Mouse (Mus musculus): ENCODE results near the gene Psmd9. TPM values are rescaled to one million over a fixed set of nuclear protein-coding genes. Genes with fewer than 3 reads are reported as not detected.

The Psmd9 gene
- total RNA-seq (2022) = 10 to 100 TPM; 11.7 to 16.6 (median 13.8) TPM

GRCm38 (mm10) chr5:123169284-123169683 is at the start of gene Psmd9:
Gene Psmd9 (plus strand): TSS chr5:123169413.
- no peak for DNase-seq (ENCODE audit: low spot score)

DNA sequence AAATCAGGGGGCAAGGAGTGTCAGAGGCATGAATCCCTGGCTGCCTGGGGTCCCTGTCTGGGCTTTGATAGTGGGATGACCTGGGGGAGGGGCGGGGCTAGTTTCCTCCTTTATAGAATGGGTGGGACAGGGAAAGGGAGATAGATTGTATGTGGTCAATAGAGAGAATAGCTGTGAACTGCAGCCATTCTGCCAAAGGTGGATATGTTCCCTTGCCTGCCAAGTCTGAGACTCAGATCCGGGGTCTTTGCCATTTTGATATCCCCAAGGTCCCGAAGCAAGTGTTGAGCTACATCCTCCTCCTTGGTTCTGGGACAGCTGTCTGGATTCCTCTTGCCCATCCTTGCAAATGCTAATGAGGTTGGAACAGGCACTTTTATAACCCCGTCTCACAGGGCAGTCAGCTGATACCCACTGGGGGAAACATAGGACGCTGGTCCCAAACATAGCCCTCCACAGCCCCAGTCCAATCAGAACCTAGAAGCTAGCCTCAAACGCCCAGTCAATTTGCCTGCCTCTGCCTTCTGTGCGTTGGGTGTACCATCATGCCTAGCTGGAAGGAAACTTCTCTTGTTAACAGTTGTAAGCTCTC is 48.5 kb upstream of the Psmd9 start:
- no peak for DNase-seq (ENCODE audit: low spot score)

DNA sequence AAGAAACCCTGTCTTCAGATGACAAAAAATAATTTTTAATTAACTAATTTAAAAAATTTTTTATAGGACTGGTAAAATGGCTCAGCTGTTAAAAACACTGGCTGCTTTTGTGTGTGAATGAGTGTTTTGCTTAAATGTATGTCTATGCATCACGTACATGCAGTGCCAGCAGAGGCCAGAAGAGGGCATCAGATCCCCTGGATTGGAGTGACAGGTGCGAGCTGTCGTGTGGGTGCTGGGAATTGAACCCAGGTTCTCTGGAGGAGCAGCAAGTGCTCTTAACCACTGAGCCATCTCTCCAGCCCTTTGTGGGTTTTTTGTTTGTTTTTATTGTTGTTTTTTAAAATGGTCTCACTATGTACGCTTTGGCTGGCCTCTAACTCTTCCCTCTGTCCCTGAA is 47.0 kb upstream of the Psmd9 start:
- no peak for DNase-seq (ENCODE audit: low spot score)

- no peak for DNase-seq (ENCODE audit: low spot score)
Observed at GRCm38 (mm10) chr5:123125105-123125504, 44.1 kb upstream of the Psmd9 start.

- DNase-seq (ENCODE audit: low spot score) = peak; percentile 35
Observed at GRCm38 (mm10) chr5:123125638-123126406, 43.4 kb upstream of the Psmd9 start.

DNA sequence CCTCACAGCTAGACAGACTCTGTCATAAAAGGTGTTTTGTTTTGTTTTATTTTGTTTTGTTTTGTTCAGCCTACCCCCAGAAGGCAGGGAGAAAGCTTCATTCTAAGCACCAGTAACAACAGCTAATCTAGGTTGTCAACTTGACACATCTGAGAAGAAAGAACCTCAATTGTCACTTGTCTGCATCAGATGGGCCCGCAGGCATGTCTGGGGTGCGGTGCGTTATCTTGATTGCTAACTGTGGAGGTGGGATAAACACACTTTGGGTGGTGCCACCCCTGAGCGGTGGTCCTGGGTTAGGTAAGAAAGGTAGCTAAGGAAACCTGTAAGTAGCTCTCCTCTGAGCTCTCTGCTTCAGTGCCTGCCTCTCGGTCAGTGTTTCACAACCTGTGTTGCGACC is 42.2 kb upstream of the Psmd9 start:
- DNase-seq (ENCODE audit: low spot score) = no peak

- DNase-seq (ENCODE audit: low spot score) = peak; percentile 11
Observed at GRCm38 (mm10) chr5:123128426-123129169, 40.6 kb upstream of the Psmd9 start.

DNA sequence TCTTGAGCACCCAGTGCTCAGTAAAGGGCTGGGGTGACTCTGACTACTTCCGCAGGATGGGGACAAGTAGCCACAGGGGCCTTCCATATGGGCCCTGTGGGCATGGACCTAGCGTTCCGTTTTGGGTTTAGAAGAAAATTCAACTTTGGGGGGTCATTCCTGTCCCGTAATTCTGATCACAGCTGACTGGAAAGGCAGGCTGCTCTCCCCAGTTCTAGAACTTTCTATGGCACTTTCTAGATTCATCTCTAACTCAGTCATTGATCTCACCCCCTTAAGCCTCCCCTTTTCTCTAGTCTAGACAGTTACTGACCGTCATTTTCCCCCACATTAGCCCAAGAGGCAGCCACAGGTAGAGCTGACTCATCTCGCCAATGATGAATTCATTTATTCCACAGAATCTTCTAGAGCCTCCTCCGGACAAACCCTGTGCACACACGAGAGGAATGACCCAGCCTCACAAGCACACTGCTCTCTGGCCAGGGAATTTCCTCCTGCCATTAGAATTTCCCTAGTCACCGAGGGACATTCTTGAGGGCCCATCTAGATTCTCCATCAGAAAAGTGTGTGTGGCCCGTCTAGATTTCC is 39.9 kb upstream of the Psmd9 start:
- no peak for DNase-seq (ENCODE audit: low spot score)

DNA sequence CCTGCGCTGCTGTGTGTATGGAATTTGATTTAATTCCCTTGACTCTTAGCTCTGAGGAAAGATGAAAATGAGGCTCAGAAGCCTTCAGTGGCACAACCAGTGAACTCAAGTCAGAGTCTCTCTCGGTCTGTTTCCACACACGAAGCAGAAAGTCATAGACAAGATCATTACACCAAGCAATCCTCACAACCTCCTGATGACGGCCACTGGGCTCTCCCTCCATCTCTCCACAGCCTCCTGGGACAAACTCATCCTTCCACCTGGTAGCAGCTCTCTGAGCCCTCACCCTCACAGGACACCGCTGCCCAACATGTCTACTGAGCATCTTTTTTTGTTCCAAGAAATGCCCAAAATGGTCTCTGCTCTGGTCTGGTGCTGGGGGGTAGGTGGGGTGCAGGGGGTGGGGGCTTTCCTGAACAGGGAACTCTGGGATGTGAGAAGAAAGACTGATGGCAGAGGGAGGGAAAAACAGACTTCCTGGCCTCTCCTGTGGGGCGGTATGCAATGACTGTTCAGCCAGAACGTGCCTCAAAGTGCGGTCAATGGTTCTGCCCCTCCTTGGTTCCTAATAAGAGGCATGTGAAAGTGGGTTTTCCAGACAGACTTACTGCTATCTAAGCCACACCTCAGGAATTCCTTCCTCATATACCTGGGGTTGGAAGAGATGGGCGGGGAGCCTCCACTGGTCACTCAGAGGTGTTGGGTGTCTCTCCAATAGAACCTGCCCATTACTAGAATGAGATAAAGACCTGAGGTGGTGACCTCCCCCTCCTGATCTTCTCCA is 39.0 kb upstream of the Psmd9 start:
- no peak for DNase-seq (ENCODE audit: low spot score)

DNA sequence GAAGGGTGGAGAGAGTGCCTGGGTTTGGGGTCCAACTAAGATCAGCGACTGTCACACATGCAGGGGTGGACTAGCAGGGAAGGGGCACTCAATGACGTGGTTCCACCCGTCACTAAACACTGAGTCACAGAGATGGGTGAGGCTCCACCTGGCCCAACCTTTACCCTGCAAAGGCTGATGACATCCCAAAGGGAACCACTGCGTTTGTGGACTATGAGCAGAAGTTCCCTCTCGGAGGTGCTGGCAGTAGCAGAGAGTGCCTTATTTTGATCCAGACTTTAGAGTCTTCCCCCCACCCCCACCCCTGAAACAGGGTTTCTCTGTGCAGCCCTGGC is 38.4 kb upstream of the Psmd9 start:
- no peak for DNase-seq (ENCODE audit: low spot score)

- DNase-seq (ENCODE audit: low spot score) = peak; percentile 80
Observed at GRCm38 (mm10) chr5:123132308-123133071, 36.7 kb upstream of the Psmd9 start, which contains the start of gene Rhof. Gene Rhof (minus strand): TSS chr5:123132692.

GRCm38 (mm10) chr5:123133083-123133783 is 36.0 kb upstream of the Psmd9 start:
- peak; percentile 93 for DNase-seq (ENCODE audit: low spot score)

GRCm38 (mm10) chr5:123133784-123134143 is 35.4 kb upstream of the Psmd9 start:
- DNase-seq (ENCODE audit: low spot score) = no peak

- peak; percentile 81 for DNase-seq (ENCODE audit: low spot score)
Observed at GRCm38 (mm10) chr5:123134186-123134874, 34.9 kb upstream of the Psmd9 start.

GRCm38 (mm10) chr5:123134875-123135382 is 34.3 kb upstream of the Psmd9 start:
- no peak for DNase-seq (ENCODE audit: low spot score)

- DNase-seq (ENCODE audit: low spot score) = peak; percentile 95
Observed at GRCm38 (mm10) chr5:123135471-123136360, 33.5 kb upstream of the Psmd9 start.

GRCm38 (mm10) chr5:123136361-123137043 is 32.7 kb upstream of the Psmd9 start:
- DNase-seq (ENCODE audit: low spot score) = peak; percentile 96
